Mouse (Mus musculus) myocyte (in vitro differentiated cells): Measurements from ENCODE around the gene H13.

Experiments
- MYOD1 ChIP-seq, 3 experiments: IDR thresholded peaks; one replicate each; pipeline ENCODE4 v1.6.1; 2011; ENCODE audit warnings: control low read depth in 2 of 3, low read depth in 2 of 3, mild to moderate bottlenecking in 2 of 3, moderate library complexity in 1 of 3; ENCODE audit not compliant: insufficient read length in 2 of 3, control insufficient read depth in 1 of 3
- MYOG ChIP-seq, 3 experiments: IDR thresholded peaks; one replicate each; pipeline ENCODE4 v1.6.1; 2011; ENCODE audit warnings: control low read depth in 2 of 3, low read depth in 2 of 3, mild to moderate bottlenecking in 2 of 3; ENCODE audit not compliant: insufficient read length in 2 of 3, control insufficient read depth in 1 of 3, insufficient read depth in 1 of 3
- POLR2A ChIP-seq: IDR thresholded peaks from one replicate; pipeline ENCODE4 v1.6.1; 2011; ENCODE audit warnings: low read depth, mild to moderate bottlenecking, control low read depth, moderate library complexity; ENCODE audit not compliant: insufficient read length
- TCF12 ChIP-seq: IDR thresholded peaks from one replicate; pipeline ENCODE4 v1.6.1; 2011; ENCODE audit warnings: mild to moderate bottlenecking, control low read depth; ENCODE audit not compliant: poor library complexity, insufficient read depth, severe bottlenecking
- USF1 ChIP-seq: IDR thresholded peaks from one replicate; pipeline ENCODE4 v1.6.1; 2011; ENCODE audit warnings: low read depth, mild to moderate bottlenecking, control low read depth, moderate library complexity

DNA sequence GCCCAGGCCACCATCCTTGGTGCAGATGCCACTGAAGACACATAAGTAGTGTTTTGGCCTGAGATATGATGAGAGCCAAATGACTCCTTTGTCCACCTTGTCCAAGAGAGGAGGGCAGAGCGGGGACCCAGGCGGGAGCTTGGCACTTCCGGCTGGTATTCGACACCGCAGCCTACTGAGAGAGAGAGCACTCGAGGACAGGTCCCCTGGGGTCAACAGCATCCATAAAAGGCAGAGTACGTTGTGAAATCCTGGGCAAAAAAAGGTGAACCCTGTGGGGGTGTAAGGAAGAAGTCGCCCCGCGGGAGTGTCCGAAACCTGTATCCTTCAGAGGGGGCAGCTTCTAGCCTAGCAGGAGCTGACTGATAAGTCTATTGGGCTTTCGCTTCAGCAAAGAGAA is 2.9 kb downstream of the H13 start:
- no peak for TF ChIP-seq POLR2A
- TF ChIP-seq USF1, result no peak
- TF ChIP-seq MYOG (IDR thresholded peaks at IDR 0.05; ENCODE audit: control insufficient read depth in 1 of 3, insufficient read depth in 1 of 3, insufficient read length in 2 of 3, low read depth in 2 of 3), result no peak
- no peak for TF ChIP-seq TCF12
- no peak for TF ChIP-seq MYOD1 (IDR thresholded peaks at IDR 0.05; ENCODE audit: control insufficient read depth in 1 of 3, insufficient read length in 2 of 3, low read depth in 2 of 3)
